Mouse (Mus musculus): ENCODE measurements at regions not wholly inside any gene's neighbourhood (a gene's known extent, or its start where the extent isn't known, plus 50 kb on each side); places are given as distances from the start of the nearest gene placed in this dataset.

DNA sequence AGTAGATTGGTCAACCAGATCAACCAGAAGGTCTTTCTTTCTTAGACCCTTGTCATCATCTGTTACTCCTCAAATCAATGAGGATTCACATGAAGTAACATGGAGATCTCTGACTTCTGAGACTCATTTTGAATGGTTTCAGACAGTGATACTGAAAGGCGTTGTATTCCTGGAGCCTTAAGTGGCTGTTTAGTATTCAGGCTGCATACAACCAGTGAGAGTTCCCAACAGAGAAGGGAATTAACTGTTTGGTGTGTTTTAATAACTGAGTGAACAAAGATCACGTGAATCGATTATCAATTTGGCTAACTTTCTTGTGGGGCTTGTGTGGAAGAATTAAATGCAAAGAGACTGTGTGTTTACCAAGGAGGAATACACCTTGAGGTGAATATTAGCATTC lies 406.4 kb downstream of the Igsf11 start:
- no peak overlapping the region for H3K27ac ChIP-seq
- peaks cover 14% of the 10 kb centered on the region for H3K4me1 ChIP-seq (replicated peaks)
- H3K9me3 ChIP-seq, result no peaks in the 10 kb centered on the region
- no peaks in the 10 kb centered on the region for H3K36me3 ChIP-seq
- H3K4me3 ChIP-seq, result no peak overlapping the region
- no peak for DNase-seq (ENCODE audit: low spot score)
- WGBS, result 88% methylated on average over 3 of the region's 3 CpGs
- H3K27me3 ChIP-seq (ENCODE audit: insufficient read depth, poor library complexity, severe bottlenecking), result no peaks in the 10 kb centered on the region

DNA sequence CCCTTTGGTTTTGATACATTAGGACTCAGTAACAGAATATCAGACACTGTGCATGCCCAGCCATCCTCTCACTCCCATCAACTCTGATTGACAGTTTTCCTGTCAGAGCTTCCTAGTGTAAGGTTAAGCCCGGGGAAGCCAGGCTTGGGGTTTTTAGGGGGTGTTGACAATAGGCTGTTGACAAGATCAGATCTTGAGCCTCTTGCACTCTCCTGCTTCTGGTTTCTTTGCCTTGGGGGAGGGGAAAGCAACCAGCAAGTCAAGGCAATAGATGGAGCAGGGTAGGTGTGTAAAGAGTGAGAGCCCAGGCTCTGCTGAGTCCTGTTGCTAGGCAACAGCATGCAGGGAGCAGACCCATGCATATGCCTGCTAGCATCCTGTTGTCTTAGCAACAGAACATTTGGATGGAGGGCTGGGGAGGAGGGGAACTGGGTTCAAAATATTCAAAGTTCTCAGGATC lies 410.5 kb downstream of the Igsf11 start:
- 0 out of 2 replicates have a peak overlapping the region, but pooled peaks have one; percentile 16 for H3K27ac ChIP-seq

DNA sequence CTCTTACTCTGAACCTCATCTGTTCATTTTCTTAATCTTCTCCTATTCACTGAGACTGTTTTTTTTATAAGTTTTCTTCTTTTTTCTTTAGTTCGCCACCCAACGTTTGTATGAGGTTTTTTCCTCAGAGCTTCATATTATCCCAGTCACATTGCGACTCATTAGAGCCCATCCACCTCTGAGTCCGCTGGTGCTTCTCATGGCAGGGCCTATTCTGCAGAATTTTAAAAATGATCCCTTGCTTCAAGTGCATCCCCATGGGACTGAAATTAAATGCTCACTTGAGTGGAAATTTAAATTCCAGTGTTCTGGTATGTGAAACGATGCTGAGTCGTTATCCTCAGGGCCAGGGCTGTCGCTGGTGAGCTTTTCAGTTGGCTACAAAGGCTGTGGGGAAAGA lies 410.9 kb downstream of the Igsf11 start:
- no peak for DNase-seq (ENCODE audit: low spot score)

More for the DNA sequence above, 410.5 kb downstream of the Igsf11 start:
- peaks cover 16% of the 10 kb centered on the region for H3K4me1 ChIP-seq (replicated peaks)
- no peak overlapping the region for H3K4me3 ChIP-seq
- no peaks in the 10 kb centered on the region for H3K27me3 ChIP-seq (ENCODE audit: insufficient read depth, poor library complexity, severe bottlenecking)
- DNase-seq (ENCODE audit: low spot score), result peak; percentile 52
- H3K36me3 ChIP-seq, result no peaks in the 10 kb centered on the region
- 15% methylated on average over 1 of the region's 1 CpGs for WGBS
- no peaks in the 10 kb centered on the region for H3K9me3 ChIP-seq

DNA sequence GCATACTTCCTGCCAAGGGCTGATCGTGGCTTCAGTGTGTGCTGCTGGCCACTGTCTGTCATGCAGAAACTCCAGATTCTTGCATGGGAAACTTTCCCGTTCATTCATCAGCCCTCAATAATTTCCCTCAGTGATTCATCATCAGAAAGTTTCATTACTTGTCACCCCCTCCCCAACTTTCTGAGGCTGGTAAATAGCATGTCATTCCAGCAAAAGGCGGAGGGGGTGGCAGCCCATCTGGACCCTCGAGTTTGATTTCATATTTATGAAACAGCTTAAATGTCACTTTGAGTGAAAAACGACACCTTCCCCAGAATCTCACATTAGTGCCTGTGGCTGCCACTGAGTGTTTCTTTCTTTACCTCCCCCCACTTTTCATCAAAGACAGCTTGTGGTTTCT lies 415.5 kb downstream of the Igsf11 start:
- Histone ChIP-seq H3K4me1 (replicated peaks) (peaks cover 17% of the 10 kb centered on the region), H3K9me3 (no peaks in the 10 kb centered on the region), H3K4me3 (no peak overlapping the region), H3K27me3 (ENCODE audit: insufficient read depth, poor library complexity, severe bottlenecking) (no peaks in the 10 kb centered on the region), H3K27ac (no peak overlapping the region), H3K36me3 (no peaks in the 10 kb centered on the region)
- WGBS, result 49% methylated on average over 5 of the region's 5 CpGs
- no peak for DNase-seq (ENCODE audit: low spot score)

More for the DNA sequence above, 410.9 kb downstream of the Igsf11 start:
- H3K27me3 ChIP-seq (ENCODE audit: insufficient read depth, poor library complexity, severe bottlenecking), result no peaks in the 10 kb centered on the region
- WGBS, result 53% methylated on average over 7 of the region's 7 CpGs
- H3K4me3 ChIP-seq, result no peak overlapping the region
- no peak overlapping the region for H3K27ac ChIP-seq
- H3K36me3 ChIP-seq, result no peaks in the 10 kb centered on the region
- no peaks in the 10 kb centered on the region for H3K9me3 ChIP-seq
- H3K4me1 ChIP-seq (replicated peaks), result peaks cover 20% of the 10 kb centered on the region

DNA sequence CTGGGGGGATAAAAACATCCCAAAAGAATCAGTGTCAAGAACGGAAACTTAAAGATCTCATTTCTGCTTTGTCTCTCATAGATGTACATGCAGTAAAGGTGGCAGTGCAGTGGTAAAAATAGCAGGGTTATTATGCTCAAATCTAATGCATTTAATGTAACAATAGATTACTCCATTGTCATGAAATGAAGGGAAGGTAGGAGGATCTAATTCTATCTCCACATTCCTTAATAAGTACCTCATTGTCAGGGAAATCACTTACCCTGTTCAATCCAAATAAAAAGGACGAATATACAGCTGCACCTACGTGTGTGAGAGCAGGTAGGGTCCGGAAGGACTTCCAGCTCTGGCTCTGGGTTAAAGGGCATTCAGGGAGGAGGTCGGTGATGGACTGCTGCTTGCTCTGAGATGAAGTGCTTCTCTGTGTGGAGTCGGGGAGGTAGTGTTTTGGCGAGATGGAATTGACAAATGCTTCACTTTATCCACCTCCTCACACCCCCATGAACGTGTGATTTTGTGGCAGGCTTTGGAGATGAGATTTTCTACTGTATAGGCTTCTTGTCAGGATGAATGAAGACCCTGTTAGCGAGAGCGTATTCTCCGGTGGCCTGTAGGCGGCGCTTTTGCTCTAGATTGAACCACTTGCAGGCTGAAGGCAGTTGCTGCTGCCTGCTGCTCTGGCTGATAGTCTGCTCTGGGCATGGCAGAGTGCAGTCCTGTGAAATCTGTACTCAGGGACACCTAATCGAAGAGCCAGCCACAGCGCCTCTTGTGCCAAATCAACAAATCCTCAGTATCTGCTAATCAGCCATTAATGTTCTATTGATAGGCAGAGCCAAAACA lies 424.5 kb downstream of the Igsf11 start:
- WGBS, result 22% methylated on average over 15 of the region's 15 CpGs
- H3K27ac ChIP-seq, result no peak overlapping the region
- no peak overlapping the region for H3K4me3 ChIP-seq
- no peaks in the 10 kb centered on the region for H3K27me3 ChIP-seq (ENCODE audit: insufficient read depth, poor library complexity, severe bottlenecking)
- no peaks in the 10 kb centered on the region for H3K36me3 ChIP-seq
- no peaks in the 10 kb centered on the region for H3K4me1 ChIP-seq (replicated peaks)
- H3K9me3 ChIP-seq, result no peaks in the 10 kb centered on the region
- DNase-seq (ENCODE audit: low spot score), result peak; percentile 75

DNA sequence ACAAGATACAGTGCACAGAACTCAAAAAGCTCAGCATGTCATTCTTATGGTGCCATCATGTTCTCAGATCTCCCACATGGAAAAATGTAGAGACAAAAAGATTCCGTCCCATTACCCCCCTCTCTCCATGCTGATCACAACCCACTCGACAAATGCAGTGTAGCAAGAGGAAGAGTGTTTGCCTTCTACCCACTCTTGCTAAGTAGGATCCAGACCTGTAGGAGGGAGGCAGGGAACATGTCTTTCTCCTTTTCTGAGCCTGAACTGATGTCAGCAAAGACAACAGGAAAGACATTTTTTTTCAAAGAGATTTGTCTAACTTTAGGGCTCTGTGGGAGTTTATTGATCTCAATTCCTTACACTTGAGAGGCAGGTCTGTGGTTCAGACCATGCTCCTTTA lies 433.2 kb downstream of the Igsf11 start:
- WGBS, result 82% methylated on average over 2 of the region's 2 CpGs
- no peak for DNase-seq (ENCODE audit: low spot score)
- Histone ChIP-seq H3K27me3 (ENCODE audit: insufficient read depth, poor library complexity, severe bottlenecking) (no peaks in the 10 kb centered on the region), H3K9me3 (no peaks in the 10 kb centered on the region), H3K4me3 (no peak overlapping the region), H3K4me1 (replicated peaks) (no peaks in the 10 kb centered on the region), H3K36me3 (no peaks in the 10 kb centered on the region), H3K27ac (no peak overlapping the region)

DNA sequence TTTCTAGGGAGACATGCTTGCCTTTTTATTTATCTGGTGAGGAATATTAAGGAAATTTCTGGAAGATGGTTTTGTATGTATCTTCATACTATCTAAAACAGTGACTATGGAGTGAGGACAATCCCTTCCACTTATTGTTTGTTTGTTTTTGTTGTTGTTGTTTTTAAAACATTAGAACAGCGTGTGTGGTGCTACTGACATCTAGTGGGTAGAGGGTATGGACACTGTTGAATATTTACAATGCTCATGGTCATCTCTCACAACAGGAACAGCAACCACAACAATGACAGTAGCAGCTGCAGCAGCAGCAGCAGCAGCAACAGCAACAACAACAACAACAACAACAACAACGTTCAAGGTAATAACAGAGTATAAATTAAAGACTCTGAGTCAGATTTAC lies 471.2 kb downstream of the Igsf11 start:
- H3K4me1 ChIP-seq (replicated peaks), result no peaks in the 10 kb centered on the region
- H3K4me3 ChIP-seq, result no peak overlapping the region
- H3K36me3 ChIP-seq, result no peaks in the 10 kb centered on the region
- no peak for DNase-seq (ENCODE audit: low spot score)
- 74% methylated on average over 2 of the region's 2 CpGs for WGBS
- no peak overlapping the region for H3K27ac ChIP-seq
- H3K9me3 ChIP-seq, result no peaks in the 10 kb centered on the region
- no peaks in the 10 kb centered on the region for H3K27me3 ChIP-seq (ENCODE audit: insufficient read depth, poor library complexity, severe bottlenecking)

DNA sequence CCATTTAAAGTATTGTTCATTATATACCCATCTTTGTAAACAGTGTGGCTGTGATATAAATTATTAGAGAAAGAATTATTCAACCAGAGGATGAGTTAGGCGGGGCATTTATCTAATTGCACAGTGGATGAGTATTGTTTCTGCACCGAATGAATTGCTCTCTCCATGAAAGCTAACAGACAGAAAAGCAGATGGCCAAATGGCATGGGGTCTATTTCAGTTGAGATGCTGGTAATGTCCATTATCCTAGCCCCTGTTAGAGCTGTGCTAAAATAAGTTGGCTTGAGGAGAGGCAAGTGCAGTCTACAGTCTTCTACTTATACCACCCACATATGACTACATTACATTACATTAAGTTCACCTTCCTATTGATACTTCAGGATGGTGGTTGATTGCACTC lies 475.8 kb downstream of the Igsf11 start:
- Histone ChIP-seq H3K36me3 (no peaks in the 10 kb centered on the region), H3K27me3 (ENCODE audit: insufficient read depth, poor library complexity, severe bottlenecking) (no peaks in the 10 kb centered on the region), H3K9me3 (no peaks in the 10 kb centered on the region), H3K4me1 (replicated peaks) (no peaks in the 10 kb centered on the region), H3K27ac (no peak overlapping the region), H3K4me3 (no peak overlapping the region)
- 90% methylated on average over 2 of the region's 2 CpGs for WGBS
- no peak for DNase-seq (ENCODE audit: low spot score)

DNA sequence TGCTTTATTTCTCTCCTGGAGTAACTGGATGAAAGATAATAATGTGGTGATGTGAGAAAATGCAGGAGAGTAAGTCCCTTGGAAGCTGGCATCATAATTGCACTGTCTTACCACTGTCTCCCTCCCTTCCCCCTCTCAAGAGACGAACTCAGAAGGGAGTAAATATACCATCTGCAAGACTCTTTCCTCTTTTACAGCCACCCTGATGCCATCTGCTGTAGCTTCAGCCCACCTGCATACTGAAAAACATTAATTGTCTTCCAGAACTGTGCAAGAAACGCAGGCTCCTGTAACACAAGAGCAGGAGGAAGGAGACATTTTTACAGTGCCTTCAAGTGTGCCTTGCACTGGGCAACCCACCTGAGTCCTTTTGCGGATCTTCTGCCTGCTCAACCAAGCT lies 482.1 kb downstream of the Igsf11 start:
- H3K27me3 ChIP-seq (ENCODE audit: insufficient read depth, poor library complexity, severe bottlenecking), result no peaks in the 10 kb centered on the region
- 75% methylated on average over 3 of the region's 3 CpGs for WGBS
- H3K4me3 ChIP-seq, result no peak overlapping the region
- no peak for DNase-seq (ENCODE audit: low spot score)
- no peaks in the 10 kb centered on the region for H3K9me3 ChIP-seq
- H3K36me3 ChIP-seq, result no peaks in the 10 kb centered on the region
- H3K4me1 ChIP-seq (replicated peaks), result no peaks in the 10 kb centered on the region
- no peak overlapping the region for H3K27ac ChIP-seq

DNA sequence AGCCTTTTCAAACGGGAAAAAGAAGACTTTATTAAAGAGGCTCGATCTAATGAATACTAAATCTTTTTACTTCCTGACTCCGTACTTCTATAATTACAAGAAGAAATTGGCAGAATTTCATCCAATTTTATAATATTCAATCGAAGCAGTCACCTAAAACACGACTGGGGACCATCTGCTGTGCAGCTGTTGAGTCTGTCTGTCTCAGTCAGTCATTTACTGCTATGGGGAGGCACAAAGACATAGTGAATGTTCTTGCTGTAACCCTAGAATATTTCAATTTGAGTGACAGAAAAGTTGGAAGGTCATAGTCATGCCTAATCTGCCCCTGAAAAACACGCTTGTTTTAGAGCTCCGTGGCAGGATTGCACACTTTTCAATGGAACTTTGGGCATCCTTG lies 487.5 kb downstream of the Igsf11 start:
- Histone ChIP-seq H3K27me3 (ENCODE audit: insufficient read depth, poor library complexity, severe bottlenecking) (no peaks in the 10 kb centered on the region), H3K4me1 (replicated peaks) (no peaks in the 10 kb centered on the region), H3K36me3 (no peaks in the 10 kb centered on the region), H3K27ac (no peak overlapping the region), H3K4me3 (no peak overlapping the region), H3K9me3 (no peaks in the 10 kb centered on the region)
- DNase-seq (ENCODE audit: low spot score), result no peak
- WGBS, result 83% methylated on average over 7 of the region's 7 CpGs

DNA sequence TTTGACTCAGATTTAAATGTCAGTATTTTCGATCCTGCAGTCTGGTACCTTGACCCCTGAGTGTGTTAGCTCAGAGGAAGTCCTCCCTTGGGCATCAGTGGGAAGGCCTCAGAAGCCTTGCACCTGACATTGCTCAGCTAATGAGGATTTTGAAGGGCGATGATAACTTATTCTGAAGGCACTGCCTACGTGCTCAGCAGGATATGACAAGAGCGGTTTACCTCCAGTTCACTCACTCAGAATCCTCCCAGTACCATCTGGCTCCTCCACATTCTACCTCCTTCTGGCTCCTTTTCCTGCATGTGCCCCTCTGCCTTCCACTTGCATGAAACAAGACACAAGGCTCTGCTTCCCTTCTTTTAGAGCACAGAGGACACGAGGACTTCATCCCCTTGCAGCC lies 497.5 kb downstream of the Igsf11 start:
- Histone ChIP-seq H3K27me3 (ENCODE audit: insufficient read depth, poor library complexity, severe bottlenecking) (no peaks in the 10 kb centered on the region), H3K36me3 (no peaks in the 10 kb centered on the region), H3K4me3 (no peak overlapping the region), H3K4me1 (replicated peaks) (no peaks in the 10 kb centered on the region), H3K27ac (no peak overlapping the region), H3K9me3 (no peaks in the 10 kb centered on the region)
- 79% methylated on average over 5 of the region's 5 CpGs for WGBS
- no peak for DNase-seq (ENCODE audit: low spot score)

DNA sequence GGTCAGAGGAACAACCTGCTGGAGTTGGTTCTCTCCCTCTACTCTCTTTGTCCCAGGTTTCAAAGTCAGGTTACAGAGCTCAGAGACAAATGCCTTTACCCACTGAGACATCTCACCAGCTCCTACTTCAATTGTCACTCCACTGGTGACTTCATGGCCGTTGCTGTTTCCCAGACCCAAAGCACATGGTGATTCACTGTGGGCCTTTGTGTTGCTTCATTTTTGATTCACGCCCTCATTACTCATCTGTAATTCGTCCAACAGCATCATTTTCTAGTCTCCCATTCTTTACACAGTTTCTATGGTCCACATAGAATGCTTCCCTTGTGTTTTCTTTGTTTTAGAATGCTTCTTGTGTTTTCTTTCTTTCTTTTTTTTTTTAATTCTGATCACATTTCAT lies 498.2 kb downstream of the Igsf11 start:
- 67% methylated on average over 3 of the region's 3 CpGs for WGBS
- DNase-seq (ENCODE audit: low spot score), result no peak
- H3K4me1 ChIP-seq (replicated peaks), result no peaks in the 10 kb centered on the region

DNA sequence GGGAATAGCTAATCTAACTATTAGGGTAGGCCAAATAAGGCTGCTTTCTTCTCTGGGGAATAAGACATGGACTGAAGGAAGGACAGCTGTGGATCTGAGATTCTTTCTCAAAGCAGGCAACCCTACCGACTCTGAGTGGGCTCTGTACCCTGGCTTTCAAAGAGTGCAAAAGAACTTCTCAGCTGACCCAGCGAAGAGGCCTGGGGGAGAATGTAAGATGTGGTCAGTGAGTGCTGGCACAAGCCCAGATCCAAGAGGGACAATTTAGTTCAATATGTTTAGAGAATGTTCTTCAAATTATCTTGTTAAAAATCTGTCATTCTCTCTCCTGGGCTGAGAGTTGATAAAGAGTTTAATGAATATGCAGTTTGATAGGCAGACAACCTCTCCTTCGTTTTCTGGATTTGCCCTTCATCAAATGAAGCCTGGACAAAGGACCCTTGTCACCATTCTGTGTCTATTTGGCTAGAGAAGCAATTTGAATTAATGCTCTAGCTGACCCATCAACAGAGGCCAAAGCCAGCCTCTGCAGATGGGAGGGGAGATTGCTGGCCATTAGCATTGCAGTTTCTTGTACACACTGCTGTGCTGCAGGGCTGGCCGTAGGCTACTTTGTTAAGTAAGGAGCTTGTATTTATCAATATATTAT lies 509.8 kb downstream of the Igsf11 start:
- WGBS, result 64% methylated on average over 4 of the region's 4 CpGs
- H3K4me3 ChIP-seq, result no peak overlapping the region
- H3K4me1 ChIP-seq (replicated peaks), result peaks cover 8% of the 10 kb centered on the region; the same call in 1 of the 2 replicates
- no peaks in the 10 kb centered on the region for H3K9me3 ChIP-seq
- no peaks in the 10 kb centered on the region for H3K27me3 ChIP-seq (ENCODE audit: insufficient read depth, poor library complexity, severe bottlenecking)
- DNase-seq (ENCODE audit: low spot score), result no peak
- no peaks in the 10 kb centered on the region for H3K36me3 ChIP-seq
- H3K27ac ChIP-seq, result no peak overlapping the region

More for the DNA sequence above, 498.2 kb downstream of the Igsf11 start:
- Histone ChIP-seq H3K9me3 (no peaks in the 10 kb centered on the region), H3K4me3 (no peak overlapping the region), H3K27me3 (ENCODE audit: insufficient read depth, poor library complexity, severe bottlenecking) (no peaks in the 10 kb centered on the region), H3K27ac (no peak overlapping the region), H3K36me3 (no peaks in the 10 kb centered on the region)
